Mouse (Mus musculus) heart, embryonic 14.5 days (tissue): ENCODE data around the gene 4930579F01Rik. TPM values are rescaled to one million over a fixed set of nuclear protein-coding genes. Genes with fewer than 3 reads are reported as not detected.

Experiments used
- ATAC-seq: fragments of 200-750 bp; cut with Nextera tagmentation; 2 replicates; pipeline ENCODE4 v1.8.0; 2017; ENCODE audit warnings: low read depth, moderate TSS enrichment; ENCODE audit not compliant: insufficient number of reproducible peaks, insufficient read depth, low FRiP score
- H3K27ac ChIP-seq, 2 experiments: fragments of 200-500 bp in 1 of 2; fragments of 300-500 bp in 1 of 2; sonication (generic) in 1 of 2; replicated peaks in 1 of 2; 2 replicates each; pipeline ENCODE4 v1.5.1; 2012 to 2014; ENCODE audit warnings: low read depth in 2 of 2, low read length in 2 of 2, control low read depth in 1 of 2, mild to moderate bottlenecking in 1 of 2, mixed read lengths in 1 of 2; ENCODE audit not compliant: control insufficient read depth in 1 of 2, insufficient read depth in 1 of 2
- H3K27me3 ChIP-seq: fragments of 300-500 bp; sonication (generic); 2 replicates; pipeline ENCODE4 v1.6.1; 2014; ENCODE audit warnings: mild to moderate bottlenecking, low read length, control low read depth; ENCODE audit not compliant: control insufficient read depth, insufficient read depth
- H3K36me3 ChIP-seq: fragments of 300-500 bp; sonication (generic); 2 replicates; pipeline ENCODE4 v1.6.1; 2014; ENCODE audit warnings: mild to moderate bottlenecking, control low read depth, low read length, mixed read lengths; ENCODE audit not compliant: control insufficient read depth, insufficient read depth
- H3K4me1 ChIP-seq, 2 experiments: fragments of 200-500 bp in 1 of 2; fragments of 300-500 bp in 1 of 2; sonication (generic) in 1 of 2; 2 replicates each; pipeline ENCODE4 v1.6.1; 2012 to 2014; ENCODE audit warnings: low read length in 2 of 2, control low read depth in 1 of 2, mixed read lengths in 1 of 2; ENCODE audit not compliant: control insufficient read depth in 2 of 2, insufficient read depth in 2 of 2
- H3K4me2 ChIP-seq: fragments of 300-500 bp; sonication (generic); 2 replicates; pipeline ENCODE4 v1.6.1; 2014; ENCODE audit warnings: mild to moderate bottlenecking, low read length
- H3K4me3 ChIP-seq, 2 experiments: fragments of 200-500 bp in 1 of 2; fragments of 300-500 bp in 1 of 2; sonication (generic) in 1 of 2; 2 replicates each; pipeline ENCODE4 v1.5.1; 2012 to 2014; ENCODE audit warnings: low read length in 2 of 2, mild to moderate bottlenecking in 2 of 2, control low read depth in 1 of 2, low read depth in 1 of 2, moderate library complexity in 1 of 2; ENCODE audit not compliant: control insufficient read depth in 1 of 2, insufficient read depth in 1 of 2
- H3K9ac ChIP-seq: fragments of 300-500 bp; sonication (generic); 2 replicates; pipeline ENCODE4 v1.6.1; 2014; ENCODE audit warnings: mild to moderate bottlenecking, low read length
- H3K9me3 ChIP-seq: fragments of 300-500 bp; sonication (generic); 2 replicates; pipeline ENCODE4 v1.6.1; 2016; ENCODE audit warnings: low read length, control low read depth; ENCODE audit not compliant: control insufficient read depth
- WGBS: fragments of 180-500 bp; shearing (Covaris S2); extraction: QIAGEN DNeasy Blood & Tissue Kit; methylation state at CpG from one replicate; pipeline ENCODE4 v1.1.7; 2014; 5-methylcytosine and 5-hydroxymethylcytosine counted together
- polyA plus RNA-seq: library from polyadenylated mRNA; unstranded; fragments of >200 nt; fragmentation: Nextera tagmentation; extraction: Ambion mirVana; gene quantifications from 2 replicates; pipeline ENCODE4 v1.2.1, GENCODE M21; 2014

4930579F01Rik gene
- polyA plus RNA-seq, 1 experiment from 2014 or later: not detected

- Histone ChIP-seq H3K4me2 (peak overlapping the region; percentile 62; the same call in 1 of the 2 replicates), H3K36me3 (no peaks in the 10 kb centered on the region), H3K9ac (no peak overlapping the region), H3K9me3 (no peaks in the 10 kb centered on the region), H3K27me3 (no peaks in the 10 kb centered on the region), H3K4me3 (no peak overlapping the region), H3K4me1 (no peaks in the 10 kb centered on the region), H3K27ac (no peak overlapping the region)
- WGBS: 66% methylated on average over 9 of the region's 9 CpGs
- no peak for ATAC-seq
These were observed 3.9 kb upstream of the 4930579F01Rik start for GRCm38 (mm10) chr3:138197556-138197955.

GRCm38 (mm10) chr3:138197093-138197492, 3.5 kb upstream of the 4930579F01Rik start:
- no peak overlapping the region for H3K4me3 ChIP-seq
- no peak overlapping the region for H3K27ac ChIP-seq
- no peak overlapping the region for H3K4me2 ChIP-seq
- ATAC-seq: no peak
- no peaks in the 10 kb centered on the region for H3K4me1 ChIP-seq
- H3K9ac ChIP-seq: no peak overlapping the region
- H3K9me3 ChIP-seq: no peaks in the 10 kb centered on the region
- WGBS: 83% methylated on average over 14 of the region's 14 CpGs
- no peaks in the 10 kb centered on the region for H3K36me3 ChIP-seq
- H3K27me3 ChIP-seq: no peaks in the 10 kb centered on the region

GRCm38 (mm10) chr3:138192260-138192659, 1.4 kb downstream of the 4930579F01Rik start:
- H3K27ac ChIP-seq: no peak overlapping the region
- H3K9ac ChIP-seq: no peak overlapping the region
- H3K9me3 ChIP-seq: no peaks in the 10 kb centered on the region
- no peaks in the 10 kb centered on the region for H3K4me1 ChIP-seq
- H3K36me3 ChIP-seq: no peaks in the 10 kb centered on the region
- no peak overlapping the region for H3K4me3 ChIP-seq
- no peaks in the 10 kb centered on the region for H3K27me3 ChIP-seq
- H3K4me2 ChIP-seq: no peak overlapping the region
- WGBS: 74% methylated on average over 7 of the region's 7 CpGs
- no peak for ATAC-seq

- Histone ChIP-seq H3K36me3 (no peaks in the 10 kb centered on the region), H3K9ac (no peak overlapping the region), H3K9me3 (no peaks in the 10 kb centered on the region), H3K27ac (no peak overlapping the region), H3K4me3 (no peak overlapping the region), H3K4me1 (no peaks in the 10 kb centered on the region), H3K4me2 (no peak overlapping the region), H3K27me3 (no peaks in the 10 kb centered on the region)
- 88% methylated on average over 26 of the region's 26 CpGs for WGBS
- no peak for ATAC-seq
These were observed 7.4 kb downstream of the 4930579F01Rik start for GRCm38 (mm10) chr3:138185995-138186930.

GRCm38 (mm10) chr3:138185290-138185689, 8.3 kb downstream of the 4930579F01Rik start:
- Histone ChIP-seq H3K4me3 (no peak overlapping the region), H3K27me3 (no peaks in the 10 kb centered on the region), H3K27ac (no peak overlapping the region), H3K4me2 (no peak overlapping the region), H3K36me3 (no peaks in the 10 kb centered on the region), H3K9me3 (no peaks in the 10 kb centered on the region), H3K4me1 (no peaks in the 10 kb centered on the region), H3K9ac (no peak overlapping the region)
- no peak for ATAC-seq
- WGBS: 46% methylated on average over 4 of the region's 4 CpGs

GRCm38 (mm10) chr3:138183371-138183770, 10.3 kb downstream of the 4930579F01Rik start:
- 86% methylated on average over 7 of the region's 7 CpGs for WGBS

GRCm38 (mm10) chr3:138182019-138182418, 11.6 kb downstream of the 4930579F01Rik start:
- no peaks in the 10 kb centered on the region for H3K9me3 ChIP-seq
- no peaks in the 10 kb centered on the region for H3K4me1 ChIP-seq
- H3K4me2 ChIP-seq: no peak overlapping the region
- no peak for ATAC-seq
- WGBS: 76% methylated on average over 2 of the region's 2 CpGs
- no peak overlapping the region for H3K27ac ChIP-seq
- H3K36me3 ChIP-seq: no peaks in the 10 kb centered on the region
- H3K4me3 ChIP-seq: no peak overlapping the region
- no peaks in the 10 kb centered on the region for H3K27me3 ChIP-seq
- no peak overlapping the region for H3K9ac ChIP-seq

More at GRCm38 (mm10) chr3:138183371-138183770, 10.3 kb downstream of the 4930579F01Rik start:
- Histone ChIP-seq H3K9ac (no peak overlapping the region), H3K4me2 (no peak overlapping the region), H3K27me3 (no peaks in the 10 kb centered on the region), H3K27ac (no peak overlapping the region), H3K9me3 (no peaks in the 10 kb centered on the region), H3K4me3 (no peak overlapping the region), H3K4me1 (no peaks in the 10 kb centered on the region), H3K36me3 (no peaks in the 10 kb centered on the region)
- ATAC-seq: no peak
